Mouse (Mus musculus): ENCODE results near the gene Mid1.
"Not testable (repeated sequence)": the region's sequence is repeated elsewhere in the genome, so short reads cannot be mapped to it uniquely, and the experiment has no call there.

Gene Mid1

GRCm38 (mm10) chrX:169950596-169950995, 265.6 kb downstream of the Mid1 start:
- DNase-seq (ENCODE audit: extremely low read depth, insufficient read length, low spot score): no peak

GRCm38 (mm10) chrX:169969337-169969736, 284.3 kb downstream of the Mid1 start:
- DNase-seq (ENCODE audit: extremely low read depth, insufficient read length, low spot score): no peak

DNA sequence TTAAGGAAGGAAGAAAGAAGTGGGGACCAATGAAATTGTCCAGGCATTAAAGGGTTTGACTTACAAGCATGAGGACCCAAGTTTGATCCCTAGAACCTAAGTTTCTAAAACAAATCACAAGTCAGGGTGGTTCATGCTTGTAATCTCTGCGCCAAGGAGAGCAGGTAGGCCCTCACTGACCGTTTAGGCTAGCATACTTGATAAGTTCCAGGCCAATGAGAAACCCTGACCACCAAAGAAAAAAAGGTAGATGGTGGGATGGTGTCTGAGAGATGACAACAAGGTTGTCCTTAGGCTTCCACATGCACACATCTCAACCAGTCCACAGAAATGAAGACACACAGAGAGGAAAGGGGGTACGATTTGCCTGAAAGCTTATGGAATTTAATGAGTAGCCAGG, 284.8 kb downstream of the Mid1 start:
- DNase-seq (ENCODE audit: extremely low read depth, insufficient read length, low spot score): not testable (repeated sequence)

- DNase-seq (ENCODE audit: extremely low read depth, insufficient read length, low spot score): not testable (repeated sequence)
Observed at GRCm38 (mm10) chrX:169970546-169970945, 285.5 kb downstream of the Mid1 start.

DNA sequence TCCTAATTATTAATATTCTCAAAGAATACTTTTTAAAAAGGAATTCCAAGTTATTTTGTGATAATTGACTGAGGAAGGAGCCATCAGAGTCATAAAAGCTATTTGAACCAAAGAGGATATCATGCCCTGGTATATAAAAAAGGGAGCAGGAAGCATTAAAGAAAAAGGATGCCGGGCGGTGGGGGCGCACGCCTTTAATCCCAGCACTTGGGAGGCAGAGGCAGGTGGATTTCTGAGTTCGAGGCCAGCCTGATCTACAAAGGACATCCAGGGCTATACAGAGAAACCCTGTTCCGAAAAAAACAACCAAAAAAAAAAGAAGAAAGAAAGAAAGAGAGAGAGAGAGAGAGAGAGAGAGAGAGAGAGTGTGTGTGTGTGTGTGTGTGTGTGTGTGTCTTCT, 286.6 kb downstream of the Mid1 start:
- not testable (repeated sequence) for DNase-seq (ENCODE audit: extremely low read depth, insufficient read length, low spot score)

DNA sequence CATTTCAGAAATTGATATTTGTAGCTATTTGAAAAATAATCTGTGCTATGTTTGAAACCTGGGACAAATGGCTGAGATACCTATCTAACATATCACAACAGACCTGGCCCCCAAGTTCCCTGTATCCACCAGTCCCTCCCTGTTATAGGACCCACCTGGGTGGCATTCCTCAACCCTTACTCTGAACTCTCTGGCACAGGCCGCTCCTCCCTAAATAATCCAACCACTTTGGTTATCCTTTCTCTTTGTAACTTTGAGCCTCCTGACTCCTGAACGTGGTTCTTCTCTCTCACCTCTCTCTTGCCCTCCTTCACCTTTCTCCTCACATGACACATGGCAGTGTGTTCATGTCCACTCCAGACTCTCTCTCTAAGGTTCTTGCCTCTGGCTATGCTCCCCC, 287.1 kb downstream of the Mid1 start:
- DNase-seq (ENCODE audit: extremely low read depth, insufficient read length, low spot score): not testable (repeated sequence)

GRCm38 (mm10) chrX:169972791-169973494, 287.9 kb downstream of the Mid1 start:
- DNase-seq (ENCODE audit: extremely low read depth, insufficient read length, low spot score): not testable (repeated sequence)

DNA sequence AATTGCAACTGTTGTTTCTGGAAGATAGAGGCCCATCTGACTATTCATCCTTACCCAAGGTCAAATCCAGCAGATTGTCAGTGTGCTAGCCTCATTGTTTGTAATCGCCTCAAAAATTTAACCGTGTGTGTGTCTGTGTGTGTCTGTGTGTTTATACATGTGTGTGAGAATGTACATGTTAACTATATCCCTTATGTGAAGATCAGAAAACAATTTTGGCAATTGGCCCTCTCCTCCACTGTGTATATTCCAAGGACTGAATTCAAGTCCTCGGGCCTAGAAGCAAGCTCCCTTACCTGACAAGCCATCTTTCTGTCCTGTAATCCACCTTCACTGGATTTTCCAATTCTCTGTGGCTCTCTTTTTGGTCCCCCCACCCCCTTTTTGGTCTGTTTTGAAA, 288.8 kb downstream of the Mid1 start:
- DNase-seq (ENCODE audit: extremely low read depth, insufficient read length, low spot score): not testable (repeated sequence)

GRCm38 (mm10) chrX:169974456-169974855, 289.5 kb downstream of the Mid1 start:
- not testable (repeated sequence) for DNase-seq (ENCODE audit: extremely low read depth, insufficient read length, low spot score)

GRCm38 (mm10) chrX:169974974-169975373, 290.0 kb downstream of the Mid1 start:
- DNase-seq (ENCODE audit: extremely low read depth, insufficient read length, low spot score): not testable (repeated sequence)

- DNase-seq (ENCODE audit: extremely low read depth, insufficient read length, low spot score): not testable (repeated sequence)
Observed at GRCm38 (mm10) chrX:169975681-169976131, 290.7 kb downstream of the Mid1 start.

DNA sequence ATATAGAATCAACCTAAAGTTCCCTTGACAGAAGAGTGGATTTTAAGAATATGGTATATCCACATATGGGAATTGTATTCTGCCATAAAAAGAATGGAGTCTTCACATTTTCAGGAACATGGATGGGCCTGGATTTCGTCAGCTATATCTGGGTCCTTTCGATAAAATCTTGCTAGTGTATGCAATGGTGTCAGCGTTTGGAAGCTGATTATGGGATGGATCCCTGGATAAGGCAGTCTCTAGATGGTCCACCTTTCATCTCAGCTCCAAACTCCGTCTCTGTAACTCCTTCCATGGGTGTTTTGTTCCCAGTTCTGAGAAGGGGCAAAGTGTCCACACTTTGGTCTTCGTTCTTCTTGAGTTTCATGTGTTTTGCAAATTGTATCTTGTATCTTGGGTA, 291.3 kb downstream of the Mid1 start:
- DNase-seq (ENCODE audit: extremely low read depth, insufficient read length, low spot score): not testable (repeated sequence)

- not testable (repeated sequence) for DNase-seq (ENCODE audit: extremely low read depth, insufficient read length, low spot score)
Observed at GRCm38 (mm10) chrX:169977856-169978435, 292.9 kb downstream of the Mid1 start.

- not testable (repeated sequence) for DNase-seq (ENCODE audit: extremely low read depth, insufficient read length, low spot score)
Observed at GRCm38 (mm10) chrX:169978436-169979381, 293.7 kb downstream of the Mid1 start.

DNA sequence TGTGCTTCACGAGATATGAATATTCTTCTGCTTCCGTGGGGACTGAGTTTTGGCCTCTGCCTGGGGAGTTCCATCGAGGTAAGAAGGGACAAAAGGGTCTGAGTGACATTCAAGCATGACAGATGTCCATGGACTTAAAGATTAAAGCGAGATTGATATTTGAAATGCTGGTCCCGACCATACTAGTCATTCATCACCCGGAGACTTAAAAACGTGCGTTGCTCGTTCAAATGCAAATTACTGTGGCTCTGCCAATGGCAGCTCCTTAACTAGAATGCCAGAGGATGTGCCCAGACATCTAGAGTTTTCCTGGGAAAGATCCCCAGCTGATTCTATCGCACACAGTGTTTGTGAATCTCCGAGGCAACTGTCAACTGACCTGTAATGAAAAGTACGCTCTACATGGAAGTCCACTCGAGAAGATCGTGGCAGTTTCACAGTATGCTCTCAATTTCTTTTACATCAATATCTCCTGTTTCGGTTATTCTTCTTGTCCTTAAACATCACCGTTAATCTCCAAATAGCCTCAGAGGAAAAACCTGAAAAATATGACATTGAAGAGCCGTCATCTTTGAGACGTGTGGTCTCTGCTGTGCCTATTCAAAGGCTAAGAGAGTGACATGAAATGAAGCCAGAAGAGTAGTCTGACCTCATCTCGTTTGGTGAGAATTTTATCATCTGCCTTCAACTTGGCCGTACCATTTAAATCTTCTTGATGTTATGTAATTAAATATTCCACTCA, 294.6 kb downstream of the Mid1 start:
- not testable (repeated sequence) for DNase-seq (ENCODE audit: extremely low read depth, insufficient read length, low spot score)

DNA sequence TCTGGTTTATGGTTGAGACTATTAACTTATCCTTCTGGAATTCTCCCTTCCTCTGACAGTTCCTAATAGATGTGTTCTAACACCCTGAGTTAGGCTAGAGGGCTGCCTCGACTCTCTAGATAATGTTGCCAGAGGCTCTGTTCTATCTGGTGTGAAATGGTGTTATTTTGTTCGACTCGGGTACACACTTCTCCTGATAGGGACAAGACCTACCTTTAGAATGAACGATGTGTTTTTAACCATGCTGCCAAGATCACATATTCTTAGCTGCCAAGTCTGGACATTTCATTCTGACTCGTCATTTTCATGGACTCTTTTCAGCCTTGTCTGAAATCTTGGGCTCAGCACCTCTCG, 295.2 kb downstream of the Mid1 start:
- DNase-seq (ENCODE audit: extremely low read depth, insufficient read length, low spot score): not testable (repeated sequence)

DNA sequence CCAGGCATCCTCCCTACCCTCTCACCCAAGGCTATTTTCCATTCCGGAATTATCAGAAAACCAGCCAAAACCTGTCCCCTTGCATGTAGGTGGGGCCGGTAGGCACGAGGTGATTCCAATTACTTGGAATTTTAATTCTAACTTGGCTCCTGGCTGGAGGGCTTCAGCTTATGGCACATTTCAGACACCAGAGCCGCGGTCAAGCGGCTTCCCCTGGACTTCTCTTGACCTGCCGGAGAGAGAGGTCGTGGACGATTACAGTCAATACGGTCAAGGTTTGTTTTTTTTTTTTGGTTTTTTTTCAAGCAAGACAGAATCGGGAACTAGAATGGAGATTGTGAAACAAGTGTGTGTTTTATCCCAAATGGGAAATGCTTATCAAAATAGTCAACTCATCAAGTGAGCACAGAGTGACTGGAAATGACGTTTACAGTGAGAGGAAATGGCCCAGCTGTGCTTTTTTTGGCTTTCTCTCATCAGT, 295.9 kb downstream of the Mid1 start:
- no peak for DNase-seq (ENCODE audit: extremely low read depth, insufficient read length, low spot score)

GRCm38 (mm10) chrX:169981761-169982181, 296.8 kb downstream of the Mid1 start:
- DNase-seq (ENCODE audit: extremely low read depth, insufficient read length, low spot score): not testable (repeated sequence)

DNA sequence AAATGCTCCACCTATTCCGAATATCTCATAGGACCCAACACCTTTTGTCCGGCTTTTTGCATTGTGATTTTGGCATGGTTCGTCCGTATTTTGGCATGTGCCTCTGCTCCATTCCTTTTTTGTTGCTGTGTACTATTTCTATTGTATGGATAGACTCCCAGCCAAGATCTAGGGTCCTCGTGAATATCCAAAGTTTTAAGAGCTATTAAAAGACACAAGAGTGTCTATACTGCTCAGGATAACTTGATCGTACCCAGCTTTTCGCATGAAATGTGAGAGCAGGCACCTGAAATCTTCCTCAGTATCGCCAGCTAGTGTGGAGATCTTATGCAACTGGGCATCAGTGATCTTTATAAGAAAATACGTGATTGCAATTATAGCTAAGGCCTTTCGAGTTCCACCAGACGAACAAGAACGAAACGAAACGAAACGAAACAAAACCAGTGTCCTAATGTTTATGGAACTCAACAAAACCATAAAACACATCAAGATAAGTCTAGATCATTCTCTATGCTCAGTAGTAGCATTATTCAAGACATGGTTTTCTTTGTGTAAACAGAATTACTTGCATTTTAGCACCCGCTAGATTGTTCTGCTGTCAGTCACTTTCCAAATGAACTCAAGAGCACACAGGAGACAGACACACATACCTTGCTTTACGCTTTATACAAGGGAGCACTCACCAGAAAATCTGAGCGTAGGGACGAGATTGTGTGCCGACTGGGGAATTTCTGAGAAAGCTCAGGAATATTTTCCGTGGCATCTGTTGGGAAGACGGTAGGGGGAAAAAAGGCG, 297.8 kb downstream of the Mid1 start:
- DNase-seq (ENCODE audit: extremely low read depth, insufficient read length, low spot score): not testable (repeated sequence)

Measured in 3134 (cell line).